Mouse (Mus musculus) frontal cortex, postnatal 10 days (tissue): ENCODE measurements around the gene Iqce.
A peak's percentile ranks its signal among the peaks of the same experiment; 100 is the strongest.

Experiments
- DNase-seq, 2 experiments: peaks; one replicate each; pipeline ENCODE4 v3.0.0; 2022; ENCODE audit warnings: low spot score in 2 of 2, mixed read lengths in 1 of 2

Iqce gene

GRCm38 (mm10) chr5:140638484-140638883 lies 63.7 kb downstream of the Iqce start:
- DNase-seq, result no peak

- DNase-seq, result no peak
Measured at GRCm38 (mm10) chr5:140637989-140638388, 64.2 kb downstream of the Iqce start.

- peak in 1 of 2 experiments; percentile 47 for DNase-seq
Measured at GRCm38 (mm10) chr5:140637058-140637410, 65.1 kb downstream of the Iqce start.

- DNase-seq, result no peak
Measured at GRCm38 (mm10) chr5:140636316-140637057, 65.7 kb downstream of the Iqce start.

GRCm38 (mm10) chr5:140634798-140635722 lies 67.1 kb downstream of the Iqce start:
- DNase-seq, result no peak

GRCm38 (mm10) chr5:140633432-140633831 lies 68.7 kb downstream of the Iqce start:
- DNase-seq, result peak in 1 of 2 experiments; percentile 44

- DNase-seq, result no peak
Measured at GRCm38 (mm10) chr5:140628995-140629394, 73.2 kb downstream of the Iqce start.

GRCm38 (mm10) chr5:140627580-140627979 lies 74.6 kb downstream of the Iqce start:
- no peak for DNase-seq

GRCm38 (mm10) chr5:140624961-140625360 lies 77.2 kb downstream of the Iqce start:
- no peak for DNase-seq

- no peak for DNase-seq
Measured at GRCm38 (mm10) chr5:140624238-140624637, 77.9 kb downstream of the Iqce start.

GRCm38 (mm10) chr5:140623791-140624190 lies 78.4 kb downstream of the Iqce start:
- DNase-seq, result no peak

- DNase-seq, result no peak
Measured at GRCm38 (mm10) chr5:140622978-140623670, 79.1 kb downstream of the Iqce start.

GRCm38 (mm10) chr5:140621517-140621916 lies 80.7 kb downstream of the Iqce start:
- DNase-seq, result no peak

GRCm38 (mm10) chr5:140621092-140621491 lies 81.1 kb downstream of the Iqce start:
- no peak for DNase-seq

- peak; percentile 22 to 24 for DNase-seq
Measured at GRCm38 (mm10) chr5:140619895-140620736, 82.1 kb downstream of the Iqce start.

GRCm38 (mm10) chr5:140619151-140619771 lies 82.9 kb downstream of the Iqce start:
- peak; percentile 67 to 75 for DNase-seq

GRCm38 (mm10) chr5:140617714-140618113 lies 84.5 kb downstream of the Iqce start:
- peak; percentile 26 to 56 for DNase-seq

GRCm38 (mm10) chr5:140616691-140617090 lies 85.5 kb downstream of the Iqce start:
- peak; percentile 12 to 15 for DNase-seq

GRCm38 (mm10) chr5:140616110-140616503 lies 86.1 kb downstream of the Iqce start:
- no peak for DNase-seq

- DNase-seq, result no peak
Measured at GRCm38 (mm10) chr5:140615321-140616109, 86.7 kb downstream of the Iqce start.
